Mouse (Mus musculus) thymus, postnatal 14 days (tissue): ENCODE data around the gene Ufc1.
A peak's percentile ranks its signal among the peaks of the same experiment; 100 is the strongest.

Source experiments
- DNase-seq: peaks from one replicate; pipeline ENCODE4 v3.0.0; 2021

Ufc1 gene

GRCm38 (mm10) chr1:171268341-171268740 lies 26.5 kb downstream of the Ufc1 start:
- DNase-seq, result no peak

GRCm38 (mm10) chr1:171265971-171266744 lies 28.7 kb downstream of the Ufc1 start:
- DNase-seq, result no peak

- DNase-seq, result no peak
These were observed 31.0 kb downstream of the Ufc1 start for GRCm38 (mm10) chr1:171263666-171264461.

- no peak for DNase-seq
These were observed 31.6 kb downstream of the Ufc1 start for GRCm38 (mm10) chr1:171263185-171263611.

- DNase-seq, result no peak
These were observed 32.2 kb downstream of the Ufc1 start for GRCm38 (mm10) chr1:171262594-171263130.

GRCm38 (mm10) chr1:171260316-171260715 lies 34.5 kb downstream of the Ufc1 start:
- DNase-seq, result no peak

GRCm38 (mm10) chr1:171258921-171259320 lies 35.9 kb downstream of the Ufc1 start:
- no peak for DNase-seq

- no peak for DNase-seq
These were observed 37.0 kb downstream of the Ufc1 start for GRCm38 (mm10) chr1:171257781-171258180.

- peak; percentile 67 for DNase-seq
These were observed 37.8 kb downstream of the Ufc1 start for GRCm38 (mm10) chr1:171256937-171257548.

GRCm38 (mm10) chr1:171256095-171256818 lies 38.6 kb downstream of the Ufc1 start:
- DNase-seq, result no peak

GRCm38 (mm10) chr1:171252415-171252814 lies 42.4 kb downstream of the Ufc1 start:
- DNase-seq, result no peak

- DNase-seq, result no peak
These were observed 43.1 kb downstream of the Ufc1 start for GRCm38 (mm10) chr1:171251594-171252324.

- DNase-seq, result no peak
These were observed 43.9 kb downstream of the Ufc1 start, which contains the start of gene Ndufs2 for GRCm38 (mm10) chr1:171250680-171251593. Ndufs2 (minus strand) TSS chr1:171251388.

GRCm38 (mm10) chr1:171249913-171250600 lies 44.8 kb downstream of the Ufc1 start, which contains the start of gene Adamts4:
Adamts4 (plus strand) TSS chr1:171250421.
- DNase-seq, result no peak

- no peak for DNase-seq
These were observed 46.2 kb downstream of the Ufc1 start for GRCm38 (mm10) chr1:171248386-171249226.

GRCm38 (mm10) chr1:171247916-171248315 lies 46.9 kb downstream of the Ufc1 start:
- no peak for DNase-seq

GRCm38 (mm10) chr1:171247453-171247841 lies 47.4 kb downstream of the Ufc1 start:
- DNase-seq, result no peak

- peak; percentile 98 for DNase-seq
These were observed 47.9 kb downstream of the Ufc1 start for GRCm38 (mm10) chr1:171246709-171247452.
